Mouse (Mus musculus): ENCODE data around the gene Zc3h10.
"Not testable (repeated sequence)": the region's sequence is repeated elsewhere in the genome, so short reads cannot be mapped to it uniquely, and the experiment has no call there.

GRCm38 (mm10) chr10:128505371-128505667 lies 42.3 kb downstream of the Zc3h10 start:
- TF ChIP-seq POLR2A (IDR thresholded peaks at IDR 0.05; ENCODE audit: low read depth, low read length); CTCF (IDR thresholded peaks at IDR 0.05; ENCODE audit: extremely low read depth, insufficient read length, insufficient replicate concordance, low read depth, low read length): not testable (repeated sequence)

All from small intestine, adult 2 months (tissue).